Mouse (Mus musculus) spleen, adult 2 months (tissue): ENCODE results near the gene Mrpl18. TPM values are rescaled to one million over a fixed set of nuclear protein-coding genes. Genes with fewer than 3 reads are reported as not detected.

Experiments used
- DNase-seq, 2 experiments: peaks; one replicate each; pipeline versions ENCODE4 v3.0.0 to v3.0.0-alpha.2; 2012 to 2021; ENCODE audit warnings: low spot score in 2 of 2, low read depth in 1 of 2
- H3K27ac ChIP-seq: fragments of 200-500 bp; 2 replicates; pipeline ENCODE4 v1.5.1; 2012; ENCODE audit warnings: low read length, inconsistent platforms; ENCODE audit not compliant: insufficient read depth
- H3K27me3 ChIP-seq: fragments of 200-500 bp; 2 replicates; pipeline ENCODE4 v1.6.1; 2012; ENCODE audit warnings: mild to moderate bottlenecking, moderate library complexity, low read length, inconsistent platforms; ENCODE audit not compliant: control insufficient read depth, insufficient read depth
- H3K36me3 ChIP-seq: fragments of 200-500 bp; 2 replicates; pipeline ENCODE4 v1.6.1; 2012; ENCODE audit warnings: mild to moderate bottlenecking, low read length, inconsistent platforms; ENCODE audit not compliant: control insufficient read depth, insufficient read depth
- H3K4me1 ChIP-seq: fragments of 200-500 bp; 2 replicates; pipeline ENCODE4 v1.6.1; 2011; ENCODE audit warnings: inconsistent platforms; ENCODE audit not compliant: control insufficient read depth, insufficient read depth, insufficient read length
- H3K4me3 ChIP-seq: fragments of 200-500 bp; 2 replicates; pipeline ENCODE4 v1.5.1; 2011; ENCODE audit warnings: mild to moderate bottlenecking, inconsistent platforms; ENCODE audit not compliant: insufficient read depth, insufficient read length; ENCODE audit errors: extremely low read depth
- CTCF ChIP-seq: fragments of 200-500 bp; IDR thresholded peaks from 2 replicates; pipeline ENCODE4 v1.5.1; 2011; ENCODE audit warnings: mild to moderate bottlenecking, inconsistent platforms; ENCODE audit not compliant: insufficient read depth, insufficient read length, insufficient replicate concordance; ENCODE audit errors: extremely low read depth
- POLR2A ChIP-seq: fragments of 200-500 bp; IDR thresholded peaks from 2 replicates; pipeline ENCODE4 v1.6.1; 2011; ENCODE audit warnings: low read depth, low read length, inconsistent platforms
- WGBS: fragments of 180-500 bp; shearing (Covaris S2); methylation state at CpG from one replicate; pipeline ENCODE4 v1.1.7; 2018; 5-methylcytosine and 5-hydroxymethylcytosine counted together
- polyA plus RNA-seq: library from polyadenylated mRNA; depleted of rRNA; stranded (reverse); fragments of >200 nt; gene quantifications from 2 replicates; pipeline ENCODE4 v1.2.3, GENCODE M21; 2012

Gene Mrpl18
- polyA plus RNA-seq, 1 experiment, result 19.9 TPM

DNA sequence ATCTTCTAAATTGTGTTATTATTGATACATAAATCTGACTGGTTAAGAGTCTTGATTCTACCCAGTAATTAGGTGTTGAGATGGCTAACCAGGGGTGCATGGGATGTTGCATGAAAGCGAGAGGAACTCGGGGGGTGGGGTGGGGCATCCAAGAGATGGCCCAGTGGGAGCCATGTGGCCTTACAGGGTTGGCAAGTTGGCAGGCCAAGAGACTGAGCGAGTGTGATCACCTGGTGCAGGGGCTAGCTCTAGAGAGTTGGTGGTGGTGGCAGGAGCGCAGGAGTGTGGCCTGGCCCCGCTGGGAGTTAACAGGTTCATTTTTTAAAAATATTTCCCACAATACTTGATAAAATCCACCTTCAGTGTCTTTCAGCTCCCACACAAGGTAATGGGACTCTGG lies 18.5 kb downstream of the Mrpl18 start:
- WGBS, result 94% methylated on average over 5 of the region's 5 CpGs
- no peak overlapping the region for H3K27ac ChIP-seq

DNA sequence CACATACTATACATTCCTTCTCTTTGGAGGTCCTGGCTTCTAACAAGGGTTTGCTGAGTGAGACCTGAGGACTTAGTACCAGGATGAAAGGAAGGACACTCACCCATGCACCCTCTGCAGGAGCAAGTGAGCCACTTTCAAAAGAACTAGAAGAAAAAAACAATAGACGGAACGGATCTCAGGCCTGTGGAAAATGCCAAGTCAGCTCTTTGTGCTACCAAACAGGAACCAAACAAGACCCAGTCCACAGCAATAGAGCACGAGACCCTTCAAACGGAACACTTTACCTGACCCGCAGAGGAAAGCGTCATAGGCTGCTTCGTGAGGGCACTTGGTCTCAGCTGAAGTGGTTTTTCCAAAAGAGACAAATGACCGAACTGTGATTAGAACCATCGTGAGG lies 24.1 kb downstream of the Mrpl18 start:
- no peak for TF ChIP-seq POLR2A
- TF ChIP-seq CTCF, result no peak
- H3K4me3 ChIP-seq, result no peak overlapping the region
- WGBS, result 91% methylated on average over 9 of the region's 9 CpGs
- DNase-seq, result no peak
- H3K27ac ChIP-seq, result no peak overlapping the region
- no peaks in the 10 kb centered on the region for H3K4me1 ChIP-seq
- H3K27me3 ChIP-seq, result no peaks in the 10 kb centered on the region
- H3K36me3 ChIP-seq, result no peaks in the 10 kb centered on the region; the same call in 1 of the 2 replicates

More for the DNA sequence above, 18.5 kb downstream of the Mrpl18 start:
- Histone ChIP-seq H3K27me3 (no peaks in the 10 kb centered on the region), H3K4me1 (no peaks in the 10 kb centered on the region), H3K36me3 (no peaks in the 10 kb centered on the region; the same call in 1 of the 2 replicates), H3K4me3 (no peak overlapping the region)
- DNase-seq, result no peak
- TF ChIP-seq CTCF, result no peak

DNA sequence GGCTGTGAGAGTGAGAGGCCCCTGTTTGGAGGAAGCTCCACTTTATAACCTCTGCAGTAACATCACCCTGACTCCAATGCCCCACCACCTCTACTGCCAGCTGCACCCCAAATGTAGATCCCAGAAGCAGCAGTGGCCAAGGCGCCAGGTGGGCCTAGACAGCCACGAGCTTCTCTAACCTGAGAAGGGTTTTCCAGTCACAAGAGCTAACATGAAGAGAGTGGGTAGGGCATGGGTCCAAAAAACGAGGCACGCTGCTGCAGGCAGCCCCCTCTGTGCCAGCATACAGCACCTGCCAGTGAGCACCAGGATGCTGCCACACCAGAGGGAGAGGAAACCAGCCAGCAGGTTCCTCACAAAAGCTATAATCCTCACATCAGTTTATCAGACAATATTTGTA lies 25.1 kb downstream of the Mrpl18 start:
- no peaks in the 10 kb centered on the region; the same call in 1 of the 2 replicates for H3K36me3 ChIP-seq
- no peaks in the 10 kb centered on the region for H3K4me1 ChIP-seq
- H3K27ac ChIP-seq, result no peak overlapping the region
- no peak for DNase-seq
- H3K4me3 ChIP-seq, result no peak overlapping the region
- no peak for TF ChIP-seq CTCF
- no peak for TF ChIP-seq POLR2A
- 86% methylated on average over 4 of the region's 4 CpGs for WGBS
- H3K27me3 ChIP-seq, result no peaks in the 10 kb centered on the region

DNA sequence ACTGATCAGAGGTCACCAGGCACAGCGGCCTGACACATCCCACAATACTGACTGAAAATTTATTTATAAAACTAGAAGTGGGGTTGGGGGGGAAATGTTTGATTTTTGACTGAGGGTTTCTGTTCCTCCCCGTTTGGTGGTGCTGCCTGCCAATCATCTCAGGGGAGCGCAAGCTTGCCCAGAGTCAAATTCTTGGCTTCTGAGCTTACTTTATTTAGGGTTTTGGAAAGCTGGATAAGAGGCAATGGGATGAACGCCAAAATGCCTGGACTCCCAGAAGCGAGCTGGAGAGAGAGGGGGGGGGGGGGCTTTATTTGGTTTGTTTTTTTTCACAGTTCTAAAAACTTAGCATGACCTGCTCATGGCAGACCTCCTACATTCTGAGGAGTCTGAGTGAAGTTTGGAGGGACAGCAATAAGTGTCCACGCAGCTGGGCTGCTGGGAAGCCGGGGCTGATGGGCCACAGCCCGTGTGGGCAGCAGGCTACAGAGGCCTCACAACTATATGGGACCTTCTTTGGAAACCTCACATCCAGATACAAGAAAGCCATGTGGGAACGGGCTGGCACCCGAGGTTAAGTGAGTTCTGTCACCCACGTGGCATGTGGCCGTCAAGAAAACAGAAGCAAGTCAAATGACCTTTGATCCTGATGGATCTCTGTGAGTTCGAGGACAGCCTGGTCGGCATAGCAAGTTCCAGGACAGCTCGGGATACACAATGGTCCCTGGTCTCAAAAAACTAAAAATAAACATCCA lies 28.9 kb downstream of the Mrpl18 start:
- Histone ChIP-seq H3K36me3 (no peaks in the 10 kb centered on the region), H3K4me1 (no peaks in the 10 kb centered on the region), H3K4me3 (no peak overlapping the region), H3K27me3 (no peaks in the 10 kb centered on the region), H3K27ac (no peak overlapping the region)
- no peak for DNase-seq
- 82% methylated on average over 15 of the region's 15 CpGs for WGBS
- TF ChIP-seq CTCF (no peak), POLR2A (no peak)

DNA sequence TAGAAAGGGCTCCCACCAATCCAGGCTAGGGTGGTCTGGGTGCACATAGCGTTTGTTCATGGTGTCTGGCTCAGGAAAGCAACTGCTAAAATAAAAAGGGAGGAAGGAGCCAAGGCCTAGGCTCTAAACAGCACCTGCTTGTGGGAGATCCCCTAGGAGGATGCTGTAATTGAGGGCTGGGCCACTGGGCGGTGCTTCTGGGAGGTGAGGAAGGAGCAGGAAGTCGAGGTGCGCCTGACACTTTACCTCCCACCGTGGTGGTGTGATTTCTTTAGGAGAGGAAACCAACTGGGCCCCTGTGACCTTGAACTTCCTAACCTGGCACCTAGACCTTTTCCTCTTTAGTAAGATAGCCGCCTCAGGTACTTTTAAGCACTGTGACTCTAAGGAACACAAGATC lies 29.5 kb downstream of the Mrpl18 start:
- Histone ChIP-seq H3K27ac (no peak overlapping the region), H3K27me3 (no peaks in the 10 kb centered on the region), H3K4me1 (no peaks in the 10 kb centered on the region), H3K36me3 (no peaks in the 10 kb centered on the region), H3K4me3 (no peak overlapping the region)
- DNase-seq, result no peak
- TF ChIP-seq POLR2A (no peak), CTCF (no peak)
- WGBS, result 33% methylated on average over 6 of the region's 6 CpGs

DNA sequence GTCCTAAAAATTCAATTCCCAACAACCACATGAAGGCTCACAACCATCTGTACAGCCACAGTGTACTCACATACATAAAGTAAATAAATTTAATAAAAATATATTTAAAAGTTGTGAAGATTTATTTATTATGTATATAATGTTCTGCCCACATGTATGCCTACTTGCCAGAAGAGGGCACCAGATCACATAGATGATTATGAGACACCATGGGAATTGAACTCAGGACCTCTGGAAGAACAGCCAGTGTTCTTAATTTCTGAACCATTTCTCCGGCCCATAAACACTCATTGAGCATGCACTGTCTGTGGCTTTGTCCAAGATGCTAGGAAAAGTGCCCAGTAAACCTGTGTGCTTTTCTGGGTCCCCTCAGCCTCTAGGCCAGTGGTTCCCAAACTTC lies 34.9 kb downstream of the Mrpl18 start:
- WGBS, result 91% methylated on average over 1 of the region's 1 CpGs
- DNase-seq, result no peak
- Histone ChIP-seq H3K36me3 (no peaks in the 10 kb centered on the region), H3K4me3 (no peak overlapping the region), H3K4me1 (no peaks in the 10 kb centered on the region), H3K27ac (no peak overlapping the region), H3K27me3 (no peaks in the 10 kb centered on the region)
- no peak for TF ChIP-seq CTCF

DNA sequence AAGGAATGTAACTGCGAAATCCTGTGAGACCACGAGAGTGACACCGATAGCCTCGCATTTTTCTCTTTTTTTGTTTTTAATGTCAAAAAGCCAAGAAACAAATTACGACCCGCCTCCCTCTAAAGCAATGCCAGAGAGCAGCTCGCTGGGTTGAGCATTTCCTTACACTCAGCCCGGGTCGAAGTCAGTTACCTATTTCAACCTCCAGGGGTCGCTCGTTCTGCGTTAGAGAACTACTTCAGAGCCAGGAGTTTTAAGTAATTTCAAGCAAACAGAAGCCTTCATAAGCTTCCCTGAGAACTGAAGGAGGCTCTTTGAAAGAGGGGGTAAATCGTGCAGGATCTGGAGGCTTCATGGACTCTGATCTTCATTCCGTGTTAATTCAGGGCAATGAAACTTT lies 36.0 kb downstream of the Mrpl18 start:
- WGBS, result 2% methylated on average over 14 of the region's 14 CpGs
- Histone ChIP-seq H3K4me1 (no peaks in the 10 kb centered on the region), H3K36me3 (no peaks in the 10 kb centered on the region), H3K27me3 (no peaks in the 10 kb centered on the region), H3K4me3 (no peak overlapping the region), H3K27ac (no peak overlapping the region)
- DNase-seq, result peak; percentile 50 to 68
- no peak for TF ChIP-seq POLR2A
- peak; percentile 61; the same call in 1 of the 2 replicates for TF ChIP-seq CTCF
